Mouse (Mus musculus): ENCODE results near the gene Mctp2. TPM values are rescaled to one million over a fixed set of nuclear protein-coding genes. Genes with fewer than 3 reads are reported as not detected.
A peak's percentile ranks its signal among the peaks of the same experiment; 100 is the strongest.

The Mctp2 gene
- polyA plus RNA-seq, 1 experiment from 2014 or later: 3.9 TPM

- Histone ChIP-seq H3K36me3 (ENCODE audit: control insufficient read depth, insufficient read depth, low read length) (no peaks in the 10 kb centered on the region), H3K4me3 (ENCODE audit: low read depth, low read length) (no peak overlapping the region), H3K4me1 (ENCODE audit: control insufficient read depth, insufficient read depth, low read length) (no peaks in the 10 kb centered on the region), H3K27me3 (ENCODE audit: control insufficient read depth, insufficient read depth, low read length) (no peaks in the 10 kb centered on the region), H3K9ac (replicated peaks; ENCODE audit: low read depth, low read length) (no peak overlapping the region), H3K4me2 (replicated peaks; ENCODE audit: low read depth, low read length) (no peak overlapping the region), H3K27ac (ENCODE audit: low read length) (no peak overlapping the region), H3K9me3 (ENCODE audit: control insufficient read depth, low read depth, low read length) (no peaks in the 10 kb centered on the region)
- ATAC-seq (ENCODE audit: insufficient number of reproducible peaks, insufficient read depth, low FRiP score, low read depth): no peak
- WGBS: 63% methylated on average over 8 of the region's 8 CpGs
These were observed 5.2 kb upstream of the Mctp2 start for GRCm38 (mm10) chr7:72311582-72311981.

DNA sequence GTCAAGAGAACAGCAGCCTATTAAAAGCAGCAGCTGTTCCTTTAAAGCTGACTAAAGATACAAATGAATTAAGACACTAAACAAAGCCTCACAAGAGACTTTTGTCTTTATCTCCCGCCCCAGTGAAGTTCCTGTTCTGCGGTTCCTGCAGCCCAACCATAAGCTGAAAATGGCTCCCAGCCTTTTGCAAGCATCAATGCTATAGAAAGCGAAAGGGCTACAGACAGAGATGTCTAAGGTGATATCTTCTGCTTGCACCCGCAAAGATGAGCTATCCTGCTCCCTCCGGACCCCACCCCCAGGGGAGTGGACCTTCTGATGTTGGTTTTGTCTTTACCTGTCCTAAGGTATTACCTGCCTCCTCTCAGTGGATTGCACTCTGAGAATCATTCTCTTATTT lies 1.7 kb upstream of the Mctp2 start:
- no peak overlapping the region for H3K4me2 ChIP-seq (replicated peaks; ENCODE audit: low read depth, low read length)
- no peaks in the 10 kb centered on the region for H3K27me3 ChIP-seq (ENCODE audit: control insufficient read depth, insufficient read depth, low read length)
- 77% methylated on average over 5 of the region's 5 CpGs for WGBS
- no peak overlapping the region for H3K27ac ChIP-seq (ENCODE audit: low read length)
- H3K9ac ChIP-seq (replicated peaks; ENCODE audit: low read depth, low read length): no peak overlapping the region
- no peaks in the 10 kb centered on the region for H3K36me3 ChIP-seq (ENCODE audit: control insufficient read depth, insufficient read depth, low read length)
- H3K4me1 ChIP-seq (ENCODE audit: control insufficient read depth, insufficient read depth, low read length): no peaks in the 10 kb centered on the region
- no peak overlapping the region for H3K4me3 ChIP-seq (ENCODE audit: low read depth, low read length)
- ATAC-seq (ENCODE audit: insufficient number of reproducible peaks, insufficient read depth, low FRiP score, low read depth): no peak
- H3K9me3 ChIP-seq (ENCODE audit: control insufficient read depth, low read depth, low read length): no peaks in the 10 kb centered on the region

GRCm38 (mm10) chr7:72306847-72307246 lies 439 bp upstream of the Mctp2 start:
- H3K9ac ChIP-seq (replicated peaks; ENCODE audit: low read depth, low read length): 0 out of 2 replicates have a peak overlapping the region, but pooled peaks have one; percentile 28
- H3K9me3 ChIP-seq (ENCODE audit: control insufficient read depth, low read depth, low read length): no peaks in the 10 kb centered on the region
- H3K4me1 ChIP-seq (ENCODE audit: control insufficient read depth, insufficient read depth, low read length): no peaks in the 10 kb centered on the region
- H3K27ac ChIP-seq (ENCODE audit: low read length): 0 out of 2 replicates have a peak overlapping the region, but pooled peaks have one; percentile 52
- WGBS: 7% methylated on average over 7 of the region's 7 CpGs
- peak overlapping the region; percentile 56 for H3K4me3 ChIP-seq (ENCODE audit: low read depth, low read length)
- 0 out of 2 replicates have a peak, but pooled peaks have one; percentile 12 for ATAC-seq (ENCODE audit: insufficient number of reproducible peaks, insufficient read depth, low FRiP score, low read depth)
- H3K36me3 ChIP-seq (ENCODE audit: control insufficient read depth, insufficient read depth, low read length): no peaks in the 10 kb centered on the region
- no peaks in the 10 kb centered on the region for H3K27me3 ChIP-seq (ENCODE audit: control insufficient read depth, insufficient read depth, low read length)
- peak overlapping the region; percentile 98 for H3K4me2 ChIP-seq (replicated peaks; ENCODE audit: low read depth, low read length)

DNA sequence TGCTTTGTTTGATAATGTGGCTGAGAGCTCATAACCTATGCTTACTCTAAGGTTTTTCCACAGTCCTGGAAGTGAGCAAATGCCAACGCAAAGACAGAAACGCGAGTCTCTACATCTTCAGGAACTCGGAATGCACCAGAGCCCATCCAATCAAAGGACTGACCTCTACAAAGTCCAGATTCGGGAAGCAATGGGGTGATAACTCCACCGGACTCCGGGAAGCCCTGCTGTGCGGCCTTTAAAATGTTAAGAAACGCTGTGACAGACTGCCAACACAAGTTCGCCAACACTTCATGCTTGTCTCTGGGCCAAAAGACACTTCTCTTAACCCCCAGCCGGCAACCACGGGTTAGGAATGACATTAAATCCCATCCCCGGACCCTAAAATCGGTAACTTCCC lies 437 bp downstream of the Mctp2 start:
- H3K27ac ChIP-seq (ENCODE audit: low read length): no peak overlapping the region
- H3K4me2 ChIP-seq (replicated peaks; ENCODE audit: low read depth, low read length): peak overlapping the region; percentile 98
- no peaks in the 10 kb centered on the region for H3K27me3 ChIP-seq (ENCODE audit: control insufficient read depth, insufficient read depth, low read length)
- no peaks in the 10 kb centered on the region for H3K36me3 ChIP-seq (ENCODE audit: control insufficient read depth, insufficient read depth, low read length)
- WGBS: 3% methylated on average over 14 of the region's 14 CpGs
- ATAC-seq (ENCODE audit: insufficient number of reproducible peaks, insufficient read depth, low FRiP score, low read depth): no peak
- H3K4me1 ChIP-seq (ENCODE audit: control insufficient read depth, insufficient read depth, low read length): no peaks in the 10 kb centered on the region
- H3K4me3 ChIP-seq (ENCODE audit: low read depth, low read length): peak overlapping the region; percentile 56
- peak overlapping the region; percentile 28; the same call in 1 of the 2 replicates for H3K9ac ChIP-seq (replicated peaks; ENCODE audit: low read depth, low read length)
- H3K9me3 ChIP-seq (ENCODE audit: control insufficient read depth, low read depth, low read length): no peaks in the 10 kb centered on the region

- Histone ChIP-seq H3K27me3 (ENCODE audit: control insufficient read depth, insufficient read depth, low read length) (no peaks in the 10 kb centered on the region), H3K36me3 (ENCODE audit: control insufficient read depth, insufficient read depth, low read length) (no peaks in the 10 kb centered on the region), H3K4me1 (ENCODE audit: control insufficient read depth, insufficient read depth, low read length) (no peaks in the 10 kb centered on the region), H3K4me3 (ENCODE audit: low read depth, low read length) (no peak overlapping the region), H3K27ac (ENCODE audit: low read length) (no peak overlapping the region), H3K4me2 (replicated peaks; ENCODE audit: low read depth, low read length) (no peak overlapping the region), H3K9me3 (ENCODE audit: control insufficient read depth, low read depth, low read length) (no peaks in the 10 kb centered on the region), H3K9ac (replicated peaks; ENCODE audit: low read depth, low read length) (no peak overlapping the region)
- WGBS: 73% methylated on average over 4 of the region's 4 CpGs
- ATAC-seq (ENCODE audit: insufficient number of reproducible peaks, insufficient read depth, low FRiP score, low read depth): no peak
These were observed 4.7 kb downstream of the Mctp2 start for GRCm38 (mm10) chr7:72301667-72302066.

DNA sequence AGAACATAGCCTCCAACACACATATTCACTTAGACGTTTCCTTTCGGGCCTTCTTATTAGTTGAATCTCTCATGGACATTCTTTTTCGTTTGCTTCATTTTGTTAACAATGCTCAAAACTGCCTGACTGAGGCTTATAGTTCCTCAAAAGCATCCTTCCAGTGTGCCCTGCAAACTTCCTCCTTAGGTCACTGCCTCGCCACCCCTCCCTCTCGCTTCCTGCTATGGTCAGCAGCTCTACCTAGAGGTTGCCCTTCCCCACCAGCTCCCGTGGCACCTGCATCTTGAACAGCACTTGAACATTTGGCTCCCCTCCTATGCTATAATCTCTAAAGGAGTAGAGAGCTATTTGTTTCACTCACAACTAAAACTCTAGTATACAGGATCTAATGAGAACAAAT lies 6.7 kb downstream of the Mctp2 start:
- H3K27me3 ChIP-seq (ENCODE audit: control insufficient read depth, insufficient read depth, low read length): no peaks in the 10 kb centered on the region
- H3K9ac ChIP-seq (replicated peaks; ENCODE audit: low read depth, low read length): no peak overlapping the region
- WGBS: 83% methylated on average over 6 of the region's 6 CpGs

GRCm38 (mm10) chr7:72297013-72297412 lies 9.4 kb downstream of the Mctp2 start:
- Histone ChIP-seq H3K4me1 (ENCODE audit: control insufficient read depth, insufficient read depth, low read length) (no peaks in the 10 kb centered on the region), H3K36me3 (ENCODE audit: control insufficient read depth, insufficient read depth, low read length) (no peaks in the 10 kb centered on the region), H3K9ac (replicated peaks; ENCODE audit: low read depth, low read length) (no peak overlapping the region), H3K27me3 (ENCODE audit: control insufficient read depth, insufficient read depth, low read length) (no peaks in the 10 kb centered on the region), H3K27ac (ENCODE audit: low read length) (no peak overlapping the region), H3K4me2 (replicated peaks; ENCODE audit: low read depth, low read length) (no peak overlapping the region), H3K9me3 (ENCODE audit: control insufficient read depth, low read depth, low read length) (no peaks in the 10 kb centered on the region), H3K4me3 (ENCODE audit: low read depth, low read length) (no peak overlapping the region)
- WGBS: 79% methylated on average over 5 of the region's 5 CpGs
- ATAC-seq (ENCODE audit: insufficient number of reproducible peaks, insufficient read depth, low FRiP score, low read depth): no peak

More for the DNA sequence above, 6.7 kb downstream of the Mctp2 start:
- Histone ChIP-seq H3K36me3 (ENCODE audit: control insufficient read depth, insufficient read depth, low read length) (no peaks in the 10 kb centered on the region), H3K27ac (ENCODE audit: low read length) (no peak overlapping the region), H3K9me3 (ENCODE audit: control insufficient read depth, low read depth, low read length) (no peaks in the 10 kb centered on the region), H3K4me3 (ENCODE audit: low read depth, low read length) (no peak overlapping the region), H3K4me1 (ENCODE audit: control insufficient read depth, insufficient read depth, low read length) (no peaks in the 10 kb centered on the region), H3K4me2 (replicated peaks; ENCODE audit: low read depth, low read length) (no peak overlapping the region)
- ATAC-seq (ENCODE audit: insufficient number of reproducible peaks, insufficient read depth, low FRiP score, low read depth): no peak

GRCm38 (mm10) chr7:72296171-72296570 lies 10.2 kb downstream of the Mctp2 start:
- no peaks in the 10 kb centered on the region for H3K36me3 ChIP-seq (ENCODE audit: control insufficient read depth, insufficient read depth, low read length)
- no peak overlapping the region for H3K4me3 ChIP-seq (ENCODE audit: low read depth, low read length)
- no peaks in the 10 kb centered on the region for H3K27me3 ChIP-seq (ENCODE audit: control insufficient read depth, insufficient read depth, low read length)
- no peak for ATAC-seq (ENCODE audit: insufficient number of reproducible peaks, insufficient read depth, low FRiP score, low read depth)
- no peak overlapping the region for H3K4me2 ChIP-seq (replicated peaks; ENCODE audit: low read depth, low read length)
- no peaks in the 10 kb centered on the region for H3K9me3 ChIP-seq (ENCODE audit: control insufficient read depth, low read depth, low read length)
- WGBS: 73% methylated on average over 2 of the region's 2 CpGs
- H3K9ac ChIP-seq (replicated peaks; ENCODE audit: low read depth, low read length): no peak overlapping the region
- H3K4me1 ChIP-seq (ENCODE audit: control insufficient read depth, insufficient read depth, low read length): no peaks in the 10 kb centered on the region
- no peak overlapping the region for H3K27ac ChIP-seq (ENCODE audit: low read length)

- WGBS: 67% methylated on average over 2 of the region's 2 CpGs
- ATAC-seq (ENCODE audit: insufficient number of reproducible peaks, insufficient read depth, low FRiP score, low read depth): no peak
- Histone ChIP-seq H3K36me3 (ENCODE audit: control insufficient read depth, insufficient read depth, low read length) (no peaks in the 10 kb centered on the region), H3K27ac (ENCODE audit: low read length) (no peak overlapping the region), H3K4me3 (ENCODE audit: low read depth, low read length) (no peak overlapping the region), H3K9me3 (ENCODE audit: control insufficient read depth, low read depth, low read length) (no peaks in the 10 kb centered on the region), H3K9ac (replicated peaks; ENCODE audit: low read depth, low read length) (no peak overlapping the region), H3K4me2 (replicated peaks; ENCODE audit: low read depth, low read length) (no peak overlapping the region), H3K27me3 (ENCODE audit: control insufficient read depth, insufficient read depth, low read length) (no peaks in the 10 kb centered on the region), H3K4me1 (ENCODE audit: control insufficient read depth, insufficient read depth, low read length) (no peaks in the 10 kb centered on the region)
These were observed 11.5 kb downstream of the Mctp2 start for GRCm38 (mm10) chr7:72294886-72295285.
